24 mouse cellular contexts compared by ENCODE assay signal in genomic region chr7:38176056-38176455, GRCm38 (mm10).
"Had no signal": no experiment of that assay in that cellular context is flagged by ENCODE, and none has a peak within 500 bp of the region (broad histone marks: within the 10 kb centered on the region; RNA-seq: fewer than 3 reads in every experiment).

No protein-coding gene starts in this region.

- DNase-seq: gastrocnemius, postnatal 10 days; gastrocnemius, postnatal 36 days; heart, adult 11 months; heart, adult 2 months; heart, postnatal 14 days; heart, postnatal 36 days; kidney, adult 11 months; kidney, adult 2 months; kidney, adult 9 months; kidney, postnatal 14 days; kidney, postnatal 36 days; left cerebral cortex, postnatal 4 days had no signal

- H3K9ac ChIP-seq: heart, embryonic 13.5 days; heart, embryonic 15.5 days; hindbrain, embryonic 13.5 days; hindbrain, embryonic 15.5 days; kidney, embryonic 15.5 days; limb, embryonic 13.5 days; limb, embryonic 15.5 days; liver, embryonic 12.5 days had no signal

- ATAC-seq: hindbrain, postnatal 0 days; intestine, embryonic 16.5 days; liver, embryonic 12.5 days had no signal

- H3K4me2 ChIP-seq: heart, embryonic 11.5 days; heart, embryonic 13.5 days; heart, embryonic 15.5 days; hindbrain, embryonic 13.5 days; hindbrain, embryonic 15.5 days; kidney, embryonic 15.5 days; limb, embryonic 13.5 days; limb, embryonic 15.5 days; liver, embryonic 12.5 days had no signal

- H3K36me3 ChIP-seq: heart, embryonic 13.5 days; heart, embryonic 15.5 days; hindbrain, embryonic 13.5 days; hindbrain, embryonic 15.5 days; kidney, embryonic 15.5 days; limb, embryonic 13.5 days; limb, embryonic 15.5 days; liver, embryonic 12.5 days had no signal

- H3K4me3 ChIP-seq: heart, adult 2 months; heart, embryonic 13.5 days; heart, embryonic 15.5 days; hindbrain, embryonic 13.5 days; hindbrain, embryonic 15.5 days; kidney, embryonic 15.5 days; limb, embryonic 13.5 days; limb, embryonic 15.5 days; liver, embryonic 12.5 days had no signal

- H3K9me3 ChIP-seq: heart, embryonic 13.5 days; heart, embryonic 15.5 days; hindbrain, embryonic 13.5 days; hindbrain, embryonic 15.5 days; kidney, embryonic 15.5 days; limb, embryonic 13.5 days; limb, embryonic 15.5 days; liver, embryonic 12.5 days had no signal

- H3K27me3 ChIP-seq: hindbrain, embryonic 13.5 days; hindbrain, embryonic 15.5 days had no signal

- H3K27ac ChIP-seq: heart, adult 2 months; heart, embryonic 13.5 days; heart, embryonic 15.5 days; hindbrain, embryonic 13.5 days; hindbrain, embryonic 15.5 days; hindbrain, postnatal 0 days; kidney, embryonic 15.5 days; kidney, postnatal 0 days; limb, embryonic 13.5 days; limb, embryonic 15.5 days; liver, embryonic 12.5 days had no signal
